Mouse (Mus musculus) embryonic fibroblast, embryonic 13.5 days (primary cell): Measurements from ENCODE around the gene Rpusd2.

Experiments used
- CTCF ChIP-seq: IDR thresholded peaks from 2 replicates; pipeline ENCODE4 v1.5.1; 2011; ENCODE audit warnings: mild to moderate bottlenecking, control low read depth, low read length, moderate library complexity, borderline replicate concordance; ENCODE audit not compliant: insufficient read depth
- POLR2A ChIP-seq: IDR thresholded peaks from 2 replicates; pipeline ENCODE4 v1.6.1; 2011; ENCODE audit warnings: low read depth, mild to moderate bottlenecking, control low read depth, low read length, moderate library complexity

DNA sequence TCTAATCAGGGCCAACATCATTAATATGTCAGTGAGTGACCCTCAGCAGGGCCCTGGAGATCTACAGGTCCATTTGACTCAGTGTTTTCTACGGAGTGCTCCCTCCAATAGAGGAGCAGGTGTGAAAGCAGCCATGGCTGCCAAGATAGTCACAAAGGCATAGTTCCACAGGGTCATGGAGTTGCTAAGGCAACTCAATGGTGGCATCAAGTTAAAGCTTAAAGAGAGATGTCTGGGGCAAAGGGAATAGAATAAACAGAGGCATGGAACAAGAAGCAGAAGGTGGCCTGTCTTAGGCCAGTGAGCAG, 37.8 kb upstream of the Rpusd2 start:
- TF ChIP-seq CTCF (no peak), POLR2A (no peak)
